Mouse (Mus musculus): ENCODE results near the gene Ccdc12. TPM values are rescaled to one million over a fixed set of nuclear protein-coding genes. Genes with fewer than 3 reads are reported as not detected.

Ccdc12 gene
- polyA plus RNA-seq (2016; fragmentation: Nextera tagmentation; extraction: Ambion mirVana), result 174 and 177 TPM in 2 replicates

DNA sequence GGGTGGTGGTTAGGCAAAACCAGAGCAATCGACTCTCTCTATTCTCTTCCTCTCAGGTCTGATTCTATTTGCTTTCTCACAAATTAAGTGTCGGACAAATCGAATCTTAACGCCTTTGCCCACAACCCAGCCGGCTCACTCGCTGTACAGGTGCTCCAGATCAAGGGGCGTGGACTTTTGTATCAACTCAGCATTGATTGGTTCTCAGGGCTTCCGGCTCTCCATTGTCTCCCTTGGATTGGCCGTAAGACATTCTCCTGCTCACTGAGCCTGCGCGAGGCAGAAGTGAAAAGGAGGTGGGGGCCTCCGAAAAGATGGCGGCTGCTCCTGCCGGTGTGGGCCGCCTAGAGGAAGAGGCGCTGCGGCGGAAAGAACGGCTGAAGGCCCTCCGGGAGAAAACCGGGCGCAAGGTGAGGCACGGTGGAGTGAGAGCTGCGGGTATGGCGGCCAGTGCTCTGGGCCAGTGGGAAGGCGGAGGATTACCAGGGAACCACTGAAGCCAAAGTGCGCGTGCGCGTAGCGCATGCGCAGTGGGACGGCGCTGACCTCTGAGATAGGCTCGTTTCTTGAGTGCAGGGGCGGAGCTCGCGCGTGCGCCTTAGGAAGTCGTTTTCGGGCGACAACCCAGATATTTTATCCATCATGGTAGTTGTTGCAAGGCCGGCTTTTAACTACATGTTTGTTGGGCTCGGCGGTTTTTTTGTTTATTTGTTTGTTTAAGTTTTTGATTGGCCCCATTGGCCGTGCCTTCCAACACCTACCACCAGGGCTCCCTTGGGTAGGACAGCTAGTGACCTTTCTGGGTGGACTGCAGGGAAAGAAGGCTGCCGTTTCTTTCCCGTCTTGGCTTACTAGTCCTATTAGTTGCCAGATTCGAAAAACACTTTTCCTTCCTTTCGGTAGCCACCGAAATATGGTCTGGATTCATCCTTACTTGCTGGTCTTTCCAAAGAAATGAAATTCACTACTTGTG lies at the start of gene Ccdc12:
Gene Ccdc12 (plus strand): TSS at position 255 of the 973 bp plus-strand sequence.
- no peaks in the 10 kb centered on the region for H3K9me3 ChIP-seq

GRCm38 (mm10) chr9:110611471-110611870 lies 44.8 kb upstream of the Ccdc12 start:
- no peak for DNase-seq (ENCODE audit: low spot score)
- WGBS, result 92% methylated on average over 3 of the region's 3 CpGs
- Histone ChIP-seq H3K9me3 (no peaks in the 10 kb centered on the region), H3K4me1 (no peaks in the 10 kb centered on the region), H3K36me3 (replicated peaks) (peaks cover 95% of the 10 kb centered on the region), H3K4me3 (no peak overlapping the region), H3K27me3 (replicated peaks; ENCODE audit: low read depth, poor library complexity, severe bottlenecking) (no peaks in the 10 kb centered on the region), H3K27ac (replicated peaks) (no peak overlapping the region)

More for the DNA sequence above, at the start of gene Ccdc12:
- DNase-seq (ENCODE audit: low spot score), result peak; percentile 94
- Histone ChIP-seq H3K4me3 (peak within 1 kb of the TSS; percentile 79), H3K27ac (replicated peaks) (peak within 1 kb of the TSS; percentile 98), H3K27me3 (replicated peaks; ENCODE audit: low read depth, poor library complexity, severe bottlenecking) (peaks cover 24% of the 10 kb centered on the region), H3K4me1 (peaks cover 57% of the 10 kb centered on the region), H3K36me3 (replicated peaks) (peaks cover 10% of the 10 kb centered on the region)
- under 1% methylated on average over 52 of the region's 52 CpGs for WGBS

DNA sequence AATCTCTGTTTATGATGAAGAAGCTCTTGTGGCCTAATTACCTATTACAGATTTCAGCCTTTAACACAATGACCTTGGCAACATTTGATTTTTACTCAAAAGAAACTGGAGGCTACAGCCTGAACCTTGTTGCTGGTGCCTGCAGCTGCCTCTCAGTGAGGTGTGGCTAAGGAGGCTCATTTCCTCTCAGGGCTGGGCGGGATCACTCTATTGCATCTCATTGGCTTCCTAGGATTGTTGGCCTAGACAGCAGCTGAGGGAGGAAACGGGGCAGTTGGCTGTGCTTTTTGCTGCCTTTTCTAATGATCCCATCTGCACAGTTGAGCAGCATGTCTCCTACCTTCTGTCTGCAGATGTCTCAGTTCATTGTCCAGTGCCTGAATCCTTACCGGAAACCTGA lies 39.2 kb upstream of the Ccdc12 start:
- Histone ChIP-seq H3K36me3 (replicated peaks) (peaks cover 100% of the 10 kb centered on the region), H3K4me1 (no peaks in the 10 kb centered on the region), H3K9me3 (no peaks in the 10 kb centered on the region), H3K27me3 (replicated peaks; ENCODE audit: low read depth, poor library complexity, severe bottlenecking) (no peaks in the 10 kb centered on the region), H3K4me3 (no peak overlapping the region), H3K27ac (replicated peaks) (no peak overlapping the region)
- 87% methylated on average over 3 of the region's 3 CpGs for WGBS
- DNase-seq (ENCODE audit: low spot score), result no peak

- no peaks in the 10 kb centered on the region for H3K9me3 ChIP-seq
- DNase-seq (ENCODE audit: low spot score), result no peak
- peaks cover 75% of the 10 kb centered on the region for H3K36me3 ChIP-seq (replicated peaks)
- H3K27me3 ChIP-seq (replicated peaks; ENCODE audit: low read depth, poor library complexity, severe bottlenecking), result no peaks in the 10 kb centered on the region
- 88% methylated on average over 7 of the region's 7 CpGs for WGBS
- H3K4me1 ChIP-seq, result peaks cover 19% of the 10 kb centered on the region
- H3K27ac ChIP-seq (replicated peaks), result no peak overlapping the region
- H3K4me3 ChIP-seq, result no peak overlapping the region
Measured at GRCm38 (mm10) chr9:110620180-110620579, 36.1 kb upstream of the Ccdc12 start.

DNA sequence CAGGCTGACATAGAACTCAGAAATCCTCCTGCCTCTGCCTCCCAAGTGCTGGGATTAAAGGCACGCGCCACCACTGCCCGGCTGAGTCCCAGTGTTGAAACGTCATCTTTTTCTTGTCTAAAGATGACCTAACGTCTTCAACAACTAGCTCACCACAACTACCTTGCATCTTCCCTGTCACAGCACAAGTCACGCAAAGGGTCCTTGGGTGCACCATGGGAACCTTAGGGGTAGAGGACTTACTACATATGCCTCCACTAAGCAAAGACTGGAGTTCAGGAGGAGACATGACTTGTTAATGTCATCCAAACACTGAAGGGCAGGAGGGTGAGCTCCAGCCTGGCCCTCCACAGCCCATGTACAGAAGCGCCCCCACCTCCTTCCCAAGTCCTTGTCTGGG lies 35.6 kb upstream of the Ccdc12 start:
- WGBS, result 95% methylated on average over 7 of the region's 7 CpGs
- H3K27me3 ChIP-seq (replicated peaks; ENCODE audit: low read depth, poor library complexity, severe bottlenecking), result peaks cover 3% of the 10 kb centered on the region
- no peak overlapping the region for H3K27ac ChIP-seq (replicated peaks)
- no peaks in the 10 kb centered on the region for H3K9me3 ChIP-seq
- H3K4me3 ChIP-seq, result no peak overlapping the region
- peaks cover 24% of the 10 kb centered on the region for H3K4me1 ChIP-seq
- peaks cover 70% of the 10 kb centered on the region for H3K36me3 ChIP-seq (replicated peaks)
- DNase-seq (ENCODE audit: low spot score), result no peak

- H3K4me1 ChIP-seq, result peaks cover 26% of the 10 kb centered on the region
- H3K36me3 ChIP-seq (replicated peaks), result peaks cover 50% of the 10 kb centered on the region
Measured at GRCm38 (mm10) chr9:110622621-110623219, 33.6 kb upstream of the Ccdc12 start.

DNA sequence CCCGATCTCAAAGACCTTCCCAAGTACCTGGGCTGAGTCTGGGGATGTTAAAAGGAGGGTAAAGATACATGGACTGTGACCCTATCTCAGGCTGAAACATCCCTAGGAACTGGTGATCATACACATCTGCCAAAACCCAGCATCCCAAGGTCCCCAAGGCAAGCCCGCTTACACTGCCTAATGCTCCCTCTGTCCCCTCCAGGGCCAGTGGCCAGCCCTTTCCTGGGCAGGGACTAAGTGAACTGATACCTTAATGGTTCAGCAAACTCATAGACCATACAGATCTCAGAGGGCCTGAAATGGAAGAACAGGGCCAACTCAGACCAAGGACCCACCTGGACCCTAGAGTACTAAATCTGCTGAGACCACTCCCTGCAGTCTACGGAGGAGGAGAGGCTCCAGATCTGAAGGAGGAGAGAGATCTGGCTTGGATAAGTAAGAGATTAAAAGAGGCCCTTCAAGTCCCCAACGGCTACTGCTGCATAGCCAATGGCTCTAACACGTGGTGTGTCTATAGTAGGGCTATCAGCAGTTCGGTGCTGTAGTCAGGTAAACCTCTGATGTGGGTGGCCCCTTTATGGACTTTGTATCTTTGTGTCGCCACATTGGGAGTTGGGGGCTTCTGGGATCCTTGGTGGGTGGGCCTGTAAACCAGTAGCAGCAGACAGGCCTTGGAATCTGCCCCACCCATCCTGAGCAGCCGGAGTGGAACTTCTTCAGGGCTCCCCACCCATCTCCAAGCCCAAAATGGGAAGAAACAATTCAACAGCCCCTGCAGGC lies 32.7 kb upstream of the Ccdc12 start:
- Histone ChIP-seq H3K4me3 (peak overlapping the region; percentile 60), H3K9me3 (no peaks in the 10 kb centered on the region), H3K27me3 (replicated peaks; ENCODE audit: low read depth, poor library complexity, severe bottlenecking) (peaks cover 23% of the 10 kb centered on the region), H3K27ac (replicated peaks) (peak overlapping the region; percentile 83), H3K36me3 (replicated peaks) (peaks cover 47% of the 10 kb centered on the region), H3K4me1 (peaks cover 26% of the 10 kb centered on the region)
- 53% methylated on average over 8 of the region's 8 CpGs for WGBS
- no peak for DNase-seq (ENCODE audit: low spot score)

More at GRCm38 (mm10) chr9:110622621-110623219, 33.6 kb upstream of the Ccdc12 start:
- no peak for DNase-seq (ENCODE audit: low spot score)
- peaks cover 15% of the 10 kb centered on the region for H3K27me3 ChIP-seq (replicated peaks; ENCODE audit: low read depth, poor library complexity, severe bottlenecking)
- no peak overlapping the region for H3K27ac ChIP-seq (replicated peaks)
- H3K4me3 ChIP-seq, result peak overlapping the region; percentile 60; the same call in 1 of the 2 replicates
- WGBS, result 88% methylated on average over 12 of the region's 12 CpGs
- H3K9me3 ChIP-seq, result no peaks in the 10 kb centered on the region

DNA sequence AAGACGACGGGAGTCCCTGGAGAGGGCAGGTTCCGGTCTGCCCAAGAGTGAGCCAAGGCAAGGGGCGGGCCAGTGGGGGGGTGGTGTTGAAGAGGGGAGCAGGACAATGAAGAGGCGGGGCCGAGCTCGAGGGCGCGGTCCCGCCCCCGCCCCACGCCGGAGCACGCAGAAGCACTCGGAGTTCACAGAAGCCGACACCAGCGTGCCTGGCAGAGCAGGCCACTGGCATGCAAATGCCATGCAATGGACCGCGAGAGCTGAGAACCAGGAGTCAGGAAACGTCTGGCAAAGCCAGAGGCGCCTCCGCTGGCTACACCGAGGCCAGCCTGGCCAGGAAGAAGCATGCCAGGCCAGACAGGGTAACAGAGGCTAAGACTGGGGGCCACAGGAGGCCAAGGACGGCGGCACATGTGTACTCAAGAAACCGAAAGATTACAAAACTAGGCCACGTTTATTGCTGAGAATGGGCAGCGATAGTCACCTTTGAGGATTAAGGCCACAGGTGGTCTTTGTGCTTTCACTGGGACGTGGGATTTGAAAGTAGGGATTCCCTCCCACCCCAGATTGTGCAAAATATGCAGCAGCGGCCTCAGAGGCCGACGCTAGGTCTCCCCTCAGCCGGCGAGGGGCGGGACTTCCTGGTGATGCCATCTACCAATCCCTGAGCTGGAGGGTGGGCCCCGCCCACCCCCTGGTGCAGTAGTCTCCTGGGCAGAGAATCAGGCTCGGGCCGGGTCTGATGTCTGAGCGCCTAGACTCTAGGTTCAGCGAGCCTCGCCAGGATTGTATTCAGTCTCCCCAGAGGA lies 31.7 kb upstream of the Ccdc12 start, which contains the start of gene Nradd:
Gene Nradd (minus strand): TSS at position 92 of the 806 bp plus-strand sequence.
- Histone ChIP-seq H3K36me3 (replicated peaks) (peaks cover 37% of the 10 kb centered on the region), H3K4me3 (peak within 1 kb of the TSS; percentile 60), H3K4me1 (peaks cover 26% of the 10 kb centered on the region), H3K27ac (replicated peaks) (peak within 1 kb of the TSS; percentile 83), H3K27me3 (replicated peaks; ENCODE audit: low read depth, poor library complexity, severe bottlenecking) (peaks cover 32% of the 10 kb centered on the region), H3K9me3 (no peaks in the 10 kb centered on the region)
- DNase-seq (ENCODE audit: low spot score), result peak; percentile 95
- under 1% methylated on average over 41 of the region's 41 CpGs for WGBS

- WGBS, result 69% methylated on average over 11 of the region's 11 CpGs
- H3K9me3 ChIP-seq, result no peaks in the 10 kb centered on the region
- peaks cover 26% of the 10 kb centered on the region for H3K4me1 ChIP-seq
- DNase-seq (ENCODE audit: low spot score), result no peak
- H3K27me3 ChIP-seq (replicated peaks; ENCODE audit: low read depth, poor library complexity, severe bottlenecking), result peaks cover 40% of the 10 kb centered on the region
- H3K36me3 ChIP-seq (replicated peaks), result peaks cover 29% of the 10 kb centered on the region
- peak overlapping the region; percentile 60 for H3K4me3 ChIP-seq
- H3K27ac ChIP-seq (replicated peaks), result peak overlapping the region; percentile 83
Measured at GRCm38 (mm10) chr9:110625350-110625908, 30.9 kb upstream of the Ccdc12 start.

DNA sequence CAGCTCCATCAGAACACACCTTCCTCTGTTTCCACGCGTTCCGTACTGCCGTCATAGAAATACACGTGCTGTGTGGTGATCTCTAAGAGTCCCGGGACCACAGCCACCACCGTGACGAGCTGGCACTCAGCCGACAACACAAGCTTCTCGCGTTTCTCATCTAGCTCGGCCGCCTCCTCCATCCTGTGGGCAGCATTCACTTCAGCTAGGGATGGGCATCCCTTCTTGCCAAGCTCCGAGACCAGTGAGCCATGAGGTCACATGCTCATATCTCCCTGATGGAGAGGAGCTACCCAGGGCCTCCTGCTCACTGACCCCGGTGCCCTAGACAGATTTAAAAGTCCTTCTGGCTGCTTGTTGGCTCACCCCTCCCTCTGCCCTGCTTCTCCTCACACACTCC lies 26.1 kb upstream of the Ccdc12 start:
- 92% methylated on average over 15 of the region's 15 CpGs for WGBS
- Histone ChIP-seq H3K4me3 (no peak overlapping the region), H3K27ac (replicated peaks) (no peak overlapping the region), H3K36me3 (replicated peaks) (peaks cover 6% of the 10 kb centered on the region; the same call in 1 of the 2 replicates), H3K9me3 (no peaks in the 10 kb centered on the region), H3K27me3 (replicated peaks; ENCODE audit: low read depth, poor library complexity, severe bottlenecking) (peaks cover 88% of the 10 kb centered on the region), H3K4me1 (peaks cover 36% of the 10 kb centered on the region)
- no peak for DNase-seq (ENCODE audit: low spot score)

DNA sequence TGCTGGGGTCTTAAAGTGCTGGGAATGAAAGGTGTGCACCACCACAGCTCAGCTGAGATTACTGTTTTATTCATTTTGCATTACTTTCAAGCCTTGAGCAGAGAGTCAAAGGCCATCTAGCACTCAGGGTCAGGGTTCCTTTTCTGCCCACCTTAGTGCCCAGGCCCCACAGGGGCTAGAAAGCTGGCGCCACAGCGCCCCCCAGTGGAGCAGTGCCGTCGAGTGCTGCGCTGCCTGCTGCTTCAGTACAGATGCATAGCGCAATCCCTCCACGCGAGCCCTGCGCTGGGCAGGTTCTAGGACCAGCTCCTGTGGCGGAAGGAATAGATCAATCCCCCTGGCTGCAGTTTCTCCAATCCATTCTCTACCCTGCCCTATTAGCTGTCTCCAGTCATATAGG lies 25.1 kb upstream of the Ccdc12 start:
- no peaks in the 10 kb centered on the region for H3K9me3 ChIP-seq
- peaks cover 6% of the 10 kb centered on the region; the same call in 1 of the 2 replicates for H3K36me3 ChIP-seq (replicated peaks)
- peak; percentile 85 for DNase-seq (ENCODE audit: low spot score)
- peaks cover 89% of the 10 kb centered on the region for H3K27me3 ChIP-seq (replicated peaks; ENCODE audit: low read depth, poor library complexity, severe bottlenecking)
- H3K27ac ChIP-seq (replicated peaks), result no peak overlapping the region
- peaks cover 29% of the 10 kb centered on the region for H3K4me1 ChIP-seq
- 11% methylated on average over 10 of the region's 10 CpGs for WGBS
- peak overlapping the region; percentile 52 for H3K4me3 ChIP-seq

All from embryonic facial prominence, embryonic 10.5 days (tissue).